Mouse (Mus musculus): Measurements from ENCODE around the gene Pitpnb. TPM values are rescaled to one million over a fixed set of nuclear protein-coding genes. Genes with fewer than 3 reads are reported as not detected.

Gene Pitpnb
- total and polyA plus RNA-seq, 3 experiments: 14.9 to 85.7 (median 16.2) TPM

GRCm38 (mm10) chr5:111383335-111383734 lies 52.8 kb downstream of the Pitpnb start:
- DNase-seq (ENCODE audit: extremely low read depth): no peak
- H3K79me2 ChIP-seq (replicated peaks; ENCODE audit: control insufficient read depth, extremely low read depth, insufficient read depth, poor library complexity, severe bottlenecking): no peaks in the 10 kb centered on the region
- H3K27ac ChIP-seq (ENCODE audit: insufficient read depth, low read depth): no peak overlapping the region
- H3K9ac ChIP-seq (ENCODE audit: insufficient read depth, low read depth): no peak overlapping the region
- no peak overlapping the region for H3K4me2 ChIP-seq (ENCODE audit: insufficient read depth, low read depth, poor library complexity, severe bottlenecking)
- TF ChIP-seq BHLHE40 (IDR thresholded peaks at IDR 0.05; ENCODE audit: low read depth, low read length) (no peak), IRF4 (IDR thresholded peaks at IDR 0.05; ENCODE audit: low read depth, low read length) (no peak), CTCF (conservative IDR thresholded peaks at IDR 0.05 in 1 of 2, IDR thresholded peaks at IDR 0.05 in 1 of 2; ENCODE audit: low read depth in 2 of 2, low read length in 2 of 2) (no peak), CHD1 (IDR thresholded peaks at IDR 0.05; ENCODE audit: low read depth, low read length) (no peak), MEF2A (IDR thresholded peaks at IDR 0.05; ENCODE audit: borderline replicate concordance, low read depth, low read length) (no peak), ZNF384 (IDR thresholded peaks at IDR 0.05; ENCODE audit: low read depth, low read length) (no peak), MXI1 (IDR thresholded peaks at IDR 0.05; ENCODE audit: low read depth, low read length) (no peak), KAT2A (IDR thresholded peaks at IDR 0.05; ENCODE audit: insufficient replicate concordance, low read length) (no peak), HCFC1 (IDR thresholded peaks at IDR 0.05; ENCODE audit: low read depth, low read length) (no peak), RAD21 (IDR thresholded peaks at IDR 0.05; ENCODE audit: low read depth, low read length) (no peak), SMC3 (IDR thresholded peaks at IDR 0.05; ENCODE audit: low read depth, low read length) (no peak), UBTF (IDR thresholded peaks at IDR 0.05; ENCODE audit: low read depth, low read length) (no peak), POLR2AphosphoS2 (IDR thresholded peaks at IDR 0.05; ENCODE audit: low read depth, low read length) (no peak), E2F4 (IDR thresholded peaks at IDR 0.05; ENCODE audit: insufficient replicate concordance, low read depth, low read length) (no peak), PAX5 (IDR thresholded peaks at IDR 0.05; ENCODE audit: low read length) (no peak), MAFK (IDR thresholded peaks at IDR 0.05; ENCODE audit: insufficient replicate concordance, low read length) (no peak), MAX (IDR thresholded peaks at IDR 0.05; ENCODE audit: low read length) (no peak), ELF1 (IDR thresholded peaks at IDR 0.05; ENCODE audit: low read depth, low read length) (no peak)
- no peaks in the 10 kb centered on the region for H3K27me3 ChIP-seq (replicated peaks)
- in situ Hi-C loops (cut with MboI; ENCODE audit: low pct_ligation_motif_present, low pct_unique_long_range_greater_than_20kb, low sequenced_read_pairs) (no loop called here), dilution Hi-C loops (cut with MboI; ENCODE audit: extremely low pct_ligation_motif_present, extremely low pct_unique_long_range_greater_than_20kb, low sequenced_read_pairs) (no loop called here)
- peaks cover 0 to 18% of the 10 kb centered on the region in 2 experiments; a peak in 2 of 4 replicates for H3K4me1 ChIP-seq (ENCODE audit: control insufficient read depth in 1 of 2, insufficient read depth in 2 of 2)
- H3K36me3 ChIP-seq (replicated peaks in 1 of 2; ENCODE audit: control insufficient read depth in 1 of 2, insufficient read depth in 1 of 2, low read length in 1 of 2): peaks cover 74 to 94% of the 10 kb centered on the region in 2 experiments
- H3K4me3 ChIP-seq (replicated peaks in 1 of 3; ENCODE audit: low read depth in 2 of 3, low read length in 2 of 3, poor library complexity in 1 of 3): no peak overlapping the region
- no peaks in the 10 kb centered on the region for H3K9me3 ChIP-seq (replicated peaks; ENCODE audit: low read length)

- Histone ChIP-seq H3K9me3 (replicated peaks; ENCODE audit: low read length) (no peaks in the 10 kb centered on the region), H3K36me3 (replicated peaks in 1 of 2; ENCODE audit: control insufficient read depth in 1 of 2, insufficient read depth in 1 of 2, low read length in 1 of 2) (peaks cover 24 to 41% of the 10 kb centered on the region in 2 experiments), H3K4me3 (replicated peaks in 1 of 3; ENCODE audit: low read depth in 2 of 3, low read length in 2 of 3, poor library complexity in 1 of 3) (no peak overlapping the region), H3K4me2 (ENCODE audit: insufficient read depth, low read depth, poor library complexity, severe bottlenecking) (no peak overlapping the region), H3K4me1 (ENCODE audit: control insufficient read depth in 1 of 2, insufficient read depth in 2 of 2) (peaks cover 3 to 34% of the 10 kb centered on the region in 2 experiments; a peak in 3 of 4 replicates), H3K79me2 (replicated peaks; ENCODE audit: control insufficient read depth, extremely low read depth, insufficient read depth, poor library complexity, severe bottlenecking) (no peaks in the 10 kb centered on the region), H3K27me3 (replicated peaks) (no peaks in the 10 kb centered on the region), H3K9ac (ENCODE audit: insufficient read depth, low read depth) (no peak overlapping the region), H3K27ac (ENCODE audit: insufficient read depth, low read depth) (no peak overlapping the region)
- no peak for DNase-seq (ENCODE audit: extremely low read depth)
- in situ Hi-C loops (cut with MboI; ENCODE audit: low pct_ligation_motif_present, low pct_unique_long_range_greater_than_20kb, low sequenced_read_pairs) (loop anchor here (10.0 kb wide), 1 partner anchor 764 kb away; no protein-coding TSS in a partner anchor), dilution Hi-C loops (cut with MboI; ENCODE audit: extremely low pct_ligation_motif_present, extremely low pct_unique_long_range_greater_than_20kb, low sequenced_read_pairs) (no loop called here)
- TF ChIP-seq USF1 (IDR thresholded peaks at IDR 0.05; ENCODE audit: low read depth, low read length) (no peak), IRF4 (IDR thresholded peaks at IDR 0.05; ENCODE audit: low read depth, low read length) (no peak), TCF12 (IDR thresholded peaks at IDR 0.05; ENCODE audit: low read depth, low read length) (no peak)
Observed at GRCm38 (mm10) chr5:111390911-111391310, 60.3 kb downstream of the Pitpnb start.
